Mouse (Mus musculus) embryonic fibroblast, embryonic 13.5 days (primary cell): ENCODE data around the gene Fras1.

Source experiments
- CTCF ChIP-seq: IDR thresholded peaks from 2 replicates; pipeline ENCODE4 v1.5.1; 2011; ENCODE audit warnings: mild to moderate bottlenecking, control low read depth, low read length, moderate library complexity, borderline replicate concordance; ENCODE audit not compliant: insufficient read depth
- POLR2A ChIP-seq: IDR thresholded peaks from 2 replicates; pipeline ENCODE4 v1.6.1; 2011; ENCODE audit warnings: low read depth, mild to moderate bottlenecking, control low read depth, low read length, moderate library complexity

- TF ChIP-seq CTCF (no peak), POLR2A (no peak)
These were observed 489 bp downstream of the Fras1 start for GRCm38 (mm10) chr5:96373986-96374901.
